Mouse (Mus musculus) forebrain, postnatal 0 days (tissue): ENCODE measurements at regions not wholly inside any gene's neighbourhood (a gene's known extent, or its start where the extent isn't known, plus 50 kb on each side); places are given as distances from the start of the nearest gene placed in this dataset.

Experiments used
- ATAC-seq: fragments of 200-750 bp; cut with Nextera tagmentation; 2 replicates; pipeline ENCODE4 v1.8.0; 2017; ENCODE audit warnings: mild to moderate bottlenecking, moderate library complexity
- DNase-seq: peaks from one replicate; pipeline ENCODE4 v3.0.0-alpha.2; 2015
- H3K27ac ChIP-seq: fragments of 300-500 bp; sonication (generic); 2 replicates; pipeline ENCODE4 v1.5.1; 2014; ENCODE audit warnings: low read depth, mild to moderate bottlenecking, antibody characterized with exemption, low read length, moderate library complexity, mixed read lengths
- H3K27me3 ChIP-seq: fragments of 300-500 bp; sonication (generic); 2 replicates; pipeline ENCODE4 v1.6.1; 2014; ENCODE audit warnings: mild to moderate bottlenecking, low read length, mixed read lengths; ENCODE audit not compliant: insufficient read depth
- H3K36me3 ChIP-seq: fragments of 300-500 bp; sonication (generic); 2 replicates; pipeline ENCODE4 v1.6.1; 2014; ENCODE audit warnings: mild to moderate bottlenecking, moderate library complexity; ENCODE audit not compliant: insufficient read depth
- H3K4me1 ChIP-seq: fragments of 300-500 bp; sonication (generic); 2 replicates; pipeline ENCODE4 v1.6.1; 2014; ENCODE audit warnings: antibody characterized with exemption; ENCODE audit not compliant: insufficient read depth
- H3K4me2 ChIP-seq: fragments of 300-500 bp; sonication (generic); 2 replicates; pipeline ENCODE4 v1.6.1; 2014; ENCODE audit warnings: low read depth, mild to moderate bottlenecking, moderate library complexity
- H3K4me3 ChIP-seq: fragments of 300-500 bp; sonication (generic); 2 replicates; pipeline ENCODE4 v1.5.1; 2014; ENCODE audit warnings: low read depth, low read length, mixed read lengths
- H3K9ac ChIP-seq: fragments of 300-500 bp; sonication (generic); 2 replicates; pipeline ENCODE4 v1.6.1; 2014; ENCODE audit warnings: mild to moderate bottlenecking
- H3K9me3 ChIP-seq: fragments of 300-500 bp; sonication (generic); 2 replicates; pipeline ENCODE4 v1.6.1; 2016; ENCODE audit warnings: low read length
- CTCF ChIP-seq: sonication (generic); IDR thresholded peaks from 2 replicates; pipeline ENCODE4 v1.5.1; 2016; ENCODE audit warnings: antibody characterized with exemption, control low read depth, low read depth
- WGBS: fragments of 180-500 bp; shearing (Covaris S2); extraction: QIAGEN DNeasy Blood & Tissue Kit; methylation state at CpG from one replicate; pipeline ENCODE4 v1.1.7; 2014; 5-methylcytosine and 5-hydroxymethylcytosine counted together

DNA sequence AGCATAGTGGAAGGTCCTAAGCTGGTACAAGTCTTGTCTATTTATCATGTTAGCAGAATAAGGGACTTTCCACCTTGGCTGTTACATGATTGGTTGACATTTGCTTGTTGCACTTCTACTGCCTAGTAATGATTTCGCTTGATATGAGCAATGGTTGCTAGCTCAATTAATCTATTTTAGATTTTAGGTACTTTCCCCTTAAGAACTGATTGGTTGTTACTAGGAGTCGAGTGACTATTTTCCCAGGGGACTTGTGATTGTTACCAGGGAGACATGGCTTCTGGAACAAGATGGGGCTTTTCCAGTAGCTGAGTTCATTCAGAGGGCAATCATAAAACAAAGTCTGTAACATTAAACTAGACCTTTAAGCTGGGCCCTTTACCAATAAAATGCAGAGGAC lies 100.9 kb downstream of the Nup35 start:
- no peak for DNase-seq
- no peaks in the 10 kb centered on the region for H3K36me3 ChIP-seq
- H3K4me2 ChIP-seq: no peak overlapping the region
- H3K27ac ChIP-seq: no peak overlapping the region
- no peak for ATAC-seq
- 64% methylated on average over 2 of the region's 2 CpGs for WGBS
- no peak overlapping the region for H3K9ac ChIP-seq
- TF ChIP-seq CTCF: no peak
- H3K27me3 ChIP-seq: no peaks in the 10 kb centered on the region
- H3K4me1 ChIP-seq: no peaks in the 10 kb centered on the region
- no peak overlapping the region for H3K4me3 ChIP-seq
- H3K9me3 ChIP-seq: no peaks in the 10 kb centered on the region

DNA sequence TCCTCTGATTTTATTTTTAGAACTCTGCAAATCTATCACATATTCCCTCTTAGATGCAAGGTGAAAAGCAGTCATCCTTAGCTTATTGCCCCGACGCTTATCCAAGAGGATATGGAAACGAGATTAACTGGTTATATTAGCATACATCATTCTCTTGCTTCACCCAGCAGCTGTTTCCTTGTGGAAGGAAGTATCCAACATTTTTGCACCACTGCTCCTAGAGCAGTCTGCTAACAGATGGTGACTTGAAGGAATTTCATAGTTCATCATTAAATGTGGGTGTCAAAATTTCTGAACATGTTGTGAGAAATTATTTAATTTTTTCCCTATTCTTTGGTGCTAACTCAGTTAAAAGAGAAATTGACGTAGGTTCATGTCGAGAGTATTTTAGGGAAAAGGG lies 107.0 kb downstream of the Nup35 start:
- Histone ChIP-seq H3K4me2 (no peak overlapping the region), H3K27ac (no peak overlapping the region), H3K4me1 (no peaks in the 10 kb centered on the region), H3K9ac (no peak overlapping the region), H3K27me3 (no peaks in the 10 kb centered on the region), H3K4me3 (no peak overlapping the region), H3K36me3 (no peaks in the 10 kb centered on the region), H3K9me3 (no peaks in the 10 kb centered on the region)
- 59% methylated on average over 5 of the region's 5 CpGs for WGBS
- ATAC-seq: peak; percentile 59; the same call in 1 of the 2 replicates
- DNase-seq: peak; percentile 6
- TF ChIP-seq CTCF: no peak

DNA sequence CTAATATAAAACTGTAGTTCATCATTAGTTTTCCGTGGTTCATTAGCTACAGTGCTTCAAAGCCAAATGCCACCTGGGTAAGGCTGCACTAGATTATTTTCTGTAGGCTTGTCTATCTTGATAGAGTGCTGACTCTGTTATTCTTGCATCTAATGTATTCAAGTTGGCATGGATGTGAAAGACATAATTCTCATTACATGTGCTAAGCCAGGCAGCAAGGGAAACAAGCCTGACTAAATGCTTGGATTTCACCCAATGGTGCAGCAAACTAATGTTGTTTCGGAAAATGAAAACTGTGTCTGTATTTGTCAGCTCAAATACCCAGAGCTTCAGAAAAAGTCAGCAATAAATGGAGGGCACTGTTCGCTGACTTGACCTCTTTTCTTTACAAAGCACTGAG lies 114.3 kb downstream of the Nup35 start:
- no peak overlapping the region for H3K27ac ChIP-seq
- TF ChIP-seq CTCF: no peak
- WGBS: 41% methylated on average over 3 of the region's 3 CpGs

DNA sequence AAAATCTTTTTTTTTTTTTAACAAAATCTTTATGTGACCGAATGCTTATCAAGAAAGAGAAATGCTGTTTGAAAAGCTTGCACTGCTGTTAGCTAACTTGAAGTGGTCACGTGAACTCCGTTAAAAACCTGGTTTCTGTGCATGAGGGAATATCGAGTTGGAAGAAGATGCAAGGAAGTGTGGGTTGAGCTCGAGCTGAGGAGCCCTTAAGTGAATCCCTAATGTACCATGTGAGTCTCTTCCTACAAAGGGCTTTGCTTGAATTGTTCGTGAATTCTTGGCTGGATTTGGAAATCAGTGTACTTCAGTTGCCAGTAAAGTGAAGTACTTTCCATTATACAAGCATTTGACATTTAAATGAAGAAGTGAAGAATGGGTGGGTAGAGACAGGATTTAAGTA lies 129.7 kb downstream of the Nup35 start:
- 60% methylated on average over 6 of the region's 6 CpGs for WGBS
- Histone ChIP-seq H3K9me3 (no peaks in the 10 kb centered on the region), H3K36me3 (no peaks in the 10 kb centered on the region), H3K27me3 (no peaks in the 10 kb centered on the region), H3K4me2 (no peak overlapping the region), H3K4me3 (no peak overlapping the region), H3K9ac (no peak overlapping the region), H3K4me1 (no peaks in the 10 kb centered on the region), H3K27ac (no peak overlapping the region)
- TF ChIP-seq CTCF: no peak
- DNase-seq: no peak
- no peak for ATAC-seq

More for the DNA sequence above, 114.3 kb downstream of the Nup35 start:
- no peaks in the 10 kb centered on the region for H3K36me3 ChIP-seq
- 0 out of 2 replicates have a peak, but pooled peaks cover 4% of the 10 kb centered on the region for H3K4me1 ChIP-seq
- H3K9ac ChIP-seq: no peak overlapping the region
- H3K4me2 ChIP-seq: no peak overlapping the region
- peak; percentile 56 for ATAC-seq
- no peaks in the 10 kb centered on the region for H3K9me3 ChIP-seq
- H3K27me3 ChIP-seq: no peaks in the 10 kb centered on the region
- H3K4me3 ChIP-seq: no peak overlapping the region
- DNase-seq: peak; percentile 34

DNA sequence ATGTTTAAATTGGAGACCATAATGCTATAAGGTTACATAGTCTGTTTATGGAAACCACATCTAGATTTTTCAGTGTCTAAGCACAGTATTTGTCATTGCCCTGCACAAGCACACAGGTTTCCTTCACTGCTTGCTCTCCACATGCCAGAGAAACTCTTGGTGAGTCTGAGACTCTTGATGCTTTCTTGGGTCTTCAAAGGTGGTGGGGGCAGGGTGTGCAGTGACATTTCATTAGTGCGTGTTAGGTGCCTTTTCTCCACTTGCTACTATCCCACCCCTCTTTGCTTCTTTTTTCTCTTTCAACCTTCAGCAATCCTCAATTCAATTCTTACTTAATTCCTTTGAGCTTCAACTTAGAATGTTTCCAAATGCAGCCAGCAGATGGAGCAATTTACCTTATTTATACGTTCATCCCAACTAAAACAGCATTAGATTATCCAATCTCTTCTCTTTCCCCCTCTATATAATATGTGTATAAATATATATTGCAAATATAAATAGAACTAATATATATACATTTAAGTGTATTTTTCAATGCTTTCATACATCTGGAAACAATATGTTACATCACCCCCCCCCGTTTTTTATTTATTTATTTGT lies 145.1 kb downstream of the Nup35 start:
- Histone ChIP-seq H3K9ac (no peak overlapping the region), H3K27me3 (no peaks in the 10 kb centered on the region), H3K4me3 (no peak overlapping the region), H3K36me3 (no peaks in the 10 kb centered on the region), H3K27ac (no peak overlapping the region), H3K4me2 (no peak overlapping the region), H3K9me3 (no peaks in the 10 kb centered on the region), H3K4me1 (no peaks in the 10 kb centered on the region)
- TF ChIP-seq CTCF: peak; percentile 70
- ATAC-seq (peak; percentile 48; the same call in 1 of the 2 replicates), DNase-seq (peak; percentile 89)
- WGBS: 31% methylated on average over 3 of the region's 3 CpGs

DNA sequence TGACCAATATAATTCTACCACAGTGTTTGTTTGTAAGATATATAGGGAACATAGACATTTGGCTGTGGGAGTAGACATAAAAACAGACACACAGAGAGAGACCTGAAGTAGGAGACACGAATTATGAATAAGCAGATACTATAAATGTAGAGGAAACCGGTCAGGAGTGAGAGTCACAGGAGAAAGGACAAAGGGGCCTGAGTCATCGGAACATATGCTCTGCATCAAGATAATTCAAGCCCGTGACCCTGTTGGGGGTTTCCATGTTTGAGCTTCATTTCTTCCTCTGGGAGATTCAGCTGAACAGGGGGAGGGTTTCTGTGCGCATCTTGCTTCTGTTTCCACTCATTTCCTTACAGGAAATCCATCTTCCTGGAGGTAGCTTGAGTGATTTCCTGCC lies 154.1 kb downstream of the Nup35 start:
- Histone ChIP-seq H3K9ac (no peak overlapping the region), H3K27ac (no peak overlapping the region), H3K4me1 (no peaks in the 10 kb centered on the region), H3K9me3 (no peaks in the 10 kb centered on the region), H3K36me3 (no peaks in the 10 kb centered on the region), H3K4me2 (no peak overlapping the region), H3K4me3 (no peak overlapping the region), H3K27me3 (no peaks in the 10 kb centered on the region)
- TF ChIP-seq CTCF: no peak
- WGBS: 72% methylated on average over 5 of the region's 5 CpGs
- ATAC-seq (no peak), DNase-seq (no peak)

DNA sequence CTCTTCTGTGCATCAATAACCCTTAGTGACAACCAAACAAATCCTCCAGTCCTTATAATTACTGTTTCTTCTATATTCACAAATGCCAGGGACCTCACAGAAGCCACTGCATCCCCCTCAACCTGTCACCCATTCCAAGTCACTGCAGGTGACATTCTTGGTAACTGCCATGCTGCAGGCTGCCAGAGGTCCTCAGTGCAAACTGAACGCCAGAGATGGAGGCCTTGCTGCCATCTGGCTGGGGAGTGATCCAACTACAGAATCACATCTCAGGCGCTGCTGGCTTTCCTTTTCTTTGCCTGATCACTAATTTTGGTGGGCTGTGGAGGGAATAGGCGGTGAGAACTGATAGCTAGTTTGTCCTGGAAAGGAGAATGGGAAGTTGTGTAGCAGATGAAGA lies 155.4 kb downstream of the Nup35 start:
- H3K4me3 ChIP-seq: no peak overlapping the region
- WGBS: 49% methylated on average over 3 of the region's 3 CpGs
- no peak overlapping the region for H3K4me2 ChIP-seq
- no peaks in the 10 kb centered on the region for H3K36me3 ChIP-seq
- H3K4me1 ChIP-seq: no peaks in the 10 kb centered on the region
- no peak overlapping the region for H3K9ac ChIP-seq
- no peaks in the 10 kb centered on the region for H3K27me3 ChIP-seq
- DNase-seq (no peak), ATAC-seq (0 out of 2 replicates have a peak, but pooled peaks have one; percentile 32)
- TF ChIP-seq CTCF: peak; percentile 19; the same call in 1 of the 2 replicates
- no peaks in the 10 kb centered on the region for H3K9me3 ChIP-seq
- no peak overlapping the region for H3K27ac ChIP-seq
